Mouse (Mus musculus): Measurements from ENCODE around the gene Cask. TPM values are rescaled to one million over a fixed set of nuclear protein-coding genes. Genes with fewer than 3 reads are reported as not detected.
A peak's percentile ranks its signal among the peaks of the same experiment; 100 is the strongest.
"Not testable (repeated sequence)": the region's sequence is repeated elsewhere in the genome, so short reads cannot be mapped to it uniquely, and the experiment has no call there.

The Cask gene
- polyA plus RNA-seq, 1 experiment from 2014 or later = 16.0 TPM

- ATAC-seq (ENCODE audit: insufficient read depth) = no peak
Observed at GRCm38 (mm10) chrX:13765024-13765423, 86.1 kb downstream of the Cask start.

GRCm38 (mm10) chrX:13757279-13758005 lies 93.7 kb downstream of the Cask start:
- H3K4me2 ChIP-seq = no peak overlapping the region
- 34% methylated on average over 3 of the region's 3 CpGs for WGBS

More at GRCm38 (mm10) chrX:13765024-13765423, 86.1 kb downstream of the Cask start:
- Histone ChIP-seq H3K9ac (no peak overlapping the region), H3K27ac (ENCODE audit: low read depth) (no peak overlapping the region), H3K4me3 (ENCODE audit: low read depth, low read length) (no peak overlapping the region), H3K4me1 (ENCODE audit: insufficient read depth) (no peaks in the 10 kb centered on the region), H3K27me3 (ENCODE audit: insufficient read depth, low read length) (no peaks in the 10 kb centered on the region), H3K9me3 (ENCODE audit: low read depth, low read length) (no peaks in the 10 kb centered on the region), H3K36me3 (ENCODE audit: insufficient read depth) (no peaks in the 10 kb centered on the region), H3K4me2 (no peak overlapping the region)
- DNase-seq = no peak
- TF ChIP-seq CTCF (IDR thresholded peaks at IDR 0.05; ENCODE audit: low read depth) = no peak
- 78% methylated on average over 1 of the region's 1 CpGs for WGBS

GRCm38 (mm10) chrX:13741110-13741509 lies 110.1 kb downstream of the Cask start:
- Histone ChIP-seq H3K4me1 (ENCODE audit: insufficient read depth) (no peaks in the 10 kb centered on the region), H3K9me3 (ENCODE audit: low read depth, low read length) (no peaks in the 10 kb centered on the region), H3K36me3 (ENCODE audit: insufficient read depth) (no peaks in the 10 kb centered on the region), H3K9ac (no peak overlapping the region), H3K4me3 (ENCODE audit: low read depth, low read length) (no peak overlapping the region), H3K4me2 (no peak overlapping the region), H3K27ac (ENCODE audit: low read depth) (no peak overlapping the region), H3K27me3 (ENCODE audit: insufficient read depth, low read length) (no peaks in the 10 kb centered on the region)
- DNase-seq = no peak
- no peak for ATAC-seq (ENCODE audit: insufficient read depth)
- TF ChIP-seq CTCF (IDR thresholded peaks at IDR 0.05; ENCODE audit: low read depth) = no peak
- 36% methylated on average over 2 of the region's 2 CpGs for WGBS

More at GRCm38 (mm10) chrX:13757279-13758005, 93.7 kb downstream of the Cask start:
- Histone ChIP-seq H3K27ac (ENCODE audit: low read depth) (no peak overlapping the region), H3K9ac (no peak overlapping the region), H3K27me3 (ENCODE audit: insufficient read depth, low read length) (no peaks in the 10 kb centered on the region), H3K4me3 (ENCODE audit: low read depth, low read length) (no peak overlapping the region), H3K4me1 (ENCODE audit: insufficient read depth) (no peaks in the 10 kb centered on the region), H3K36me3 (ENCODE audit: insufficient read depth) (no peaks in the 10 kb centered on the region), H3K9me3 (ENCODE audit: low read depth, low read length) (no peaks in the 10 kb centered on the region)
- ATAC-seq (ENCODE audit: insufficient read depth) (no peak), DNase-seq (no peak)
- no peak for TF ChIP-seq CTCF (IDR thresholded peaks at IDR 0.05; ENCODE audit: low read depth)

GRCm38 (mm10) chrX:13730785-13731184 lies 120.4 kb downstream of the Cask start:
- H3K36me3 ChIP-seq (ENCODE audit: insufficient read depth); H3K9me3 ChIP-seq (ENCODE audit: low read depth, low read length); H3K27ac ChIP-seq (ENCODE audit: low read depth); H3K4me3 ChIP-seq (ENCODE audit: low read depth, low read length); ATAC-seq (ENCODE audit: insufficient read depth); H3K27me3 ChIP-seq (ENCODE audit: insufficient read depth, low read length); H3K4me1 ChIP-seq (ENCODE audit: insufficient read depth); H3K9ac ChIP-seq; H3K4me2 ChIP-seq; DNase-seq: not testable (repeated sequence)

GRCm38 (mm10) chrX:13729835-13730480 lies 121.2 kb downstream of the Cask start:
- Histone ChIP-seq H3K4me3 (ENCODE audit: low read depth, low read length) (no peak overlapping the region), H3K9me3 (ENCODE audit: low read depth, low read length) (no peaks in the 10 kb centered on the region), H3K27me3 (ENCODE audit: insufficient read depth, low read length) (no peaks in the 10 kb centered on the region), H3K9ac (no peak overlapping the region), H3K4me2 (no peak overlapping the region), H3K4me1 (ENCODE audit: insufficient read depth) (no peaks in the 10 kb centered on the region), H3K27ac (ENCODE audit: low read depth) (no peak overlapping the region), H3K36me3 (ENCODE audit: insufficient read depth) (no peaks in the 10 kb centered on the region)
- ATAC-seq (ENCODE audit: insufficient read depth) (no peak), DNase-seq (peak; percentile 31)
- TF ChIP-seq CTCF (IDR thresholded peaks at IDR 0.05; ENCODE audit: low read depth) = no peak
- 58% methylated on average over 1 of the region's 1 CpGs for WGBS

- DNase-seq (peak; percentile 84), ATAC-seq (ENCODE audit: insufficient read depth) (peak; percentile 90)
- no peak for TF ChIP-seq CTCF (IDR thresholded peaks at IDR 0.05; ENCODE audit: low read depth)
- WGBS = 50% methylated on average over 8 of the region's 8 CpGs
- no peaks in the 10 kb centered on the region for H3K4me1 ChIP-seq (ENCODE audit: insufficient read depth)
- H3K4me2 ChIP-seq = no peak overlapping the region
- H3K27ac ChIP-seq (ENCODE audit: low read depth) = no peak overlapping the region
- H3K36me3 ChIP-seq (ENCODE audit: insufficient read depth) = no peaks in the 10 kb centered on the region
- H3K27me3 ChIP-seq (ENCODE audit: insufficient read depth, low read length) = no peaks in the 10 kb centered on the region
- no peak overlapping the region for H3K9ac ChIP-seq
- H3K4me3 ChIP-seq (ENCODE audit: low read depth, low read length) = no peak overlapping the region
- no peaks in the 10 kb centered on the region for H3K9me3 ChIP-seq (ENCODE audit: low read depth, low read length)
Observed at GRCm38 (mm10) chrX:13725573-13726403, 125.4 kb downstream of the Cask start.

GRCm38 (mm10) chrX:13720296-13720829 lies 130.8 kb downstream of the Cask start:
- Histone ChIP-seq H3K4me3 (ENCODE audit: low read depth, low read length) (no peak overlapping the region), H3K36me3 (ENCODE audit: insufficient read depth) (no peaks in the 10 kb centered on the region), H3K9me3 (ENCODE audit: low read depth, low read length) (no peaks in the 10 kb centered on the region), H3K9ac (no peak overlapping the region), H3K27ac (ENCODE audit: low read depth) (no peak overlapping the region), H3K4me2 (no peak overlapping the region), H3K27me3 (ENCODE audit: insufficient read depth, low read length) (no peaks in the 10 kb centered on the region), H3K4me1 (ENCODE audit: insufficient read depth) (no peaks in the 10 kb centered on the region)
- WGBS = 44% methylated on average over 7 of the region's 7 CpGs
- DNase-seq (peak; percentile 47), ATAC-seq (ENCODE audit: insufficient read depth) (no peak)
- TF ChIP-seq CTCF (IDR thresholded peaks at IDR 0.05; ENCODE audit: low read depth) = no peak
